Mouse (Mus musculus) CH12.LX (cell line): ENCODE data around the gene Tmem104.

Experiments used
- CHD1 ChIP-seq: IDR thresholded peaks from 2 replicates; pipeline ENCODE4 v1.6.1; 2012; ENCODE audit warnings: low read depth, low read length, improper control_type of control experiment, inconsistent platforms
- CHD2 ChIP-seq: IDR thresholded peaks from 2 replicates; pipeline ENCODE4 v1.6.1; 2011; ENCODE audit warnings: low read length, improper control_type of control experiment
- CTCF ChIP-seq, 2 experiments: IDR thresholded peaks in 1 of 2; conservative IDR thresholded peaks in 1 of 2; 2 replicates each; pipeline ENCODE4 v1.5.1; 2011 to 2012; ENCODE audit warnings: low read depth in 2 of 2, low read length in 2 of 2, improper control_type of control experiment in 1 of 2, inconsistent platforms in 1 of 2, mild to moderate bottlenecking in 1 of 2, moderate library complexity in 1 of 2
- E2F4 ChIP-seq: IDR thresholded peaks from 2 replicates; pipeline ENCODE4 v1.6.1; 2011; ENCODE audit warnings: low read depth, low read length, improper control_type of control experiment; ENCODE audit not compliant: insufficient replicate concordance
- JUND ChIP-seq: conservative IDR thresholded peaks from 2 replicates; pipeline ENCODE4 v1.6.1; 2011; ENCODE audit warnings: low read depth, low read length, improper control_type of control experiment
- KAT2A ChIP-seq: IDR thresholded peaks from 2 replicates; pipeline ENCODE4 v1.6.1; 2012; ENCODE audit warnings: low read length, improper control_type of control experiment, inconsistent platforms; ENCODE audit not compliant: insufficient replicate concordance
- MAZ ChIP-seq: IDR thresholded peaks from 2 replicates; pipeline ENCODE4 v1.6.1; 2012; ENCODE audit warnings: low read depth, mild to moderate bottlenecking, inconsistent platforms, low read length, improper control_type of control experiment, moderate library complexity
- MYC ChIP-seq: IDR thresholded peaks from 2 replicates; pipeline ENCODE4 v1.6.1; 2011; ENCODE audit warnings: low read depth, mild to moderate bottlenecking, improper control_type of control experiment, low read length
- NELFE ChIP-seq: IDR thresholded peaks from 2 replicates; pipeline ENCODE4 v1.6.1; 2011; ENCODE audit warnings: low read depth, low read length, improper control_type of control experiment
- POLR2A ChIP-seq: IDR thresholded peaks from 2 replicates; pipeline ENCODE4 v1.6.1; 2011; ENCODE audit warnings: low read depth, mild to moderate bottlenecking, improper control_type of control experiment, low read length
- RCOR1 ChIP-seq: conservative IDR thresholded peaks from 2 replicates; pipeline ENCODE4 v1.6.1; 2012; ENCODE audit warnings: low read depth, mild to moderate bottlenecking, inconsistent platforms, low read length, improper control_type of control experiment
- SMC3 ChIP-seq: IDR thresholded peaks from 2 replicates; pipeline ENCODE4 v1.6.1; 2011; ENCODE audit warnings: low read depth, low read length, improper control_type of control experiment
- USF2 ChIP-seq: conservative IDR thresholded peaks from 2 replicates; pipeline ENCODE4 v1.6.1; 2011; ENCODE audit warnings: low read depth, low read length, improper control_type of control experiment

GRCm38 (mm10) chr11:115277604-115277975 is 90.3 kb downstream of the Tmem104 start:
- TF ChIP-seq RCOR1 (no peak), CTCF (conservative IDR thresholded peaks at IDR 0.05 in 1 of 2, IDR thresholded peaks at IDR 0.05 in 1 of 2; ENCODE audit: low read depth in 2 of 2, low read length in 2 of 2) (no peak), POLR2A (no peak), KAT2A (no peak), CHD2 (no peak), JUND (no peak), MAZ (no peak), NELFE (no peak), USF2 (no peak), MYC (no peak), SMC3 (no peak), E2F4 (no peak), CHD1 (no peak)
